Mouse (Mus musculus) hindbrain, embryonic 16.5 days (tissue): Measurements from ENCODE around the gene Qrich2. TPM values are rescaled to one million over a fixed set of nuclear protein-coding genes. Genes with fewer than 3 reads are reported as not detected.

Experiments used
- ATAC-seq: fragments of 200-750 bp; cut with Nextera tagmentation; 2 replicates; pipeline ENCODE4 v1.8.0; 2017; ENCODE audit warnings: moderate TSS enrichment, moderate library complexity
- H3K27ac ChIP-seq: fragments of 300-500 bp; sonication (generic); 2 replicates; pipeline ENCODE4 v1.5.1; 2014; ENCODE audit warnings: low read depth, mild to moderate bottlenecking, control low read depth, low read length, moderate library complexity
- H3K27me3 ChIP-seq: fragments of 300-500 bp; sonication (generic); replicated peaks from 2 replicates; pipeline ENCODE4 v1.6.1; 2014; ENCODE audit warnings: low read length; ENCODE audit not compliant: control insufficient read depth, insufficient read depth
- H3K36me3 ChIP-seq: fragments of 300-500 bp; sonication (generic); 2 replicates; pipeline ENCODE4 v1.6.1; 2014; ENCODE audit warnings: mild to moderate bottlenecking, low read length, moderate library complexity, mixed read lengths; ENCODE audit not compliant: control insufficient read depth, insufficient read depth
- H3K4me1 ChIP-seq: fragments of 300-500 bp; sonication (generic); 2 replicates; pipeline ENCODE4 v1.6.1; 2014; ENCODE audit warnings: low read depth, low read length; ENCODE audit not compliant: control insufficient read depth, insufficient read depth
- H3K4me2 ChIP-seq: fragments of 300-500 bp; sonication (generic); 2 replicates; pipeline ENCODE4 v1.6.1; 2014; ENCODE audit warnings: mild to moderate bottlenecking, low read length, control low read depth, moderate library complexity
- H3K4me3 ChIP-seq: fragments of 300-500 bp; sonication (generic); 2 replicates; pipeline ENCODE4 v1.5.1; 2014; ENCODE audit warnings: mild to moderate bottlenecking, low read length, control low read depth, moderate library complexity
- H3K9ac ChIP-seq: fragments of 300-500 bp; sonication (generic); 2 replicates; pipeline ENCODE4 v1.6.1; 2014; ENCODE audit warnings: low read depth, mild to moderate bottlenecking, control low read depth, low read length, moderate library complexity
- H3K9me3 ChIP-seq: fragments of 300-500 bp; sonication (generic); 2 replicates; pipeline ENCODE4 v1.6.1; 2014; ENCODE audit warnings: mild to moderate bottlenecking, low read length, moderate library complexity; ENCODE audit not compliant: control insufficient read depth
- WGBS: fragments of 180-500 bp; shearing (Covaris S2); extraction: QIAGEN DNeasy Blood & Tissue Kit; methylation state at CpG from one replicate; pipeline ENCODE4 v1.1.7; 2014; 5-methylcytosine and 5-hydroxymethylcytosine counted together
- polyA plus RNA-seq: library from polyadenylated mRNA; unstranded; fragments of >200 nt; fragmentation: Nextera tagmentation; extraction: Ambion mirVana; gene quantifications from 2 replicates; pipeline ENCODE4 v1.2.1, GENCODE M21; 2015

Qrich2 gene
- polyA plus RNA-seq, 1 experiment from 2014 or later, result 0.38 TPM

- Histone ChIP-seq H3K9me3 (no peaks in the 10 kb centered on the region), H3K4me3 (peak overlapping the region; percentile 84), H3K9ac (peak overlapping the region; percentile 93), H3K4me1 (peaks cover 22% of the 10 kb centered on the region), H3K27me3 (no peaks in the 10 kb centered on the region), H3K27ac (peak overlapping the region; percentile 89), H3K4me2 (peak overlapping the region; percentile 87), H3K36me3 (no peaks in the 10 kb centered on the region; the same call in 1 of the 2 replicates)
- ATAC-seq, result no peak
- WGBS, result 51% methylated on average over 12 of the region's 12 CpGs
Measured at GRCm38 (mm10) chr11:116434967-116435752, 30.9 kb downstream of the Qrich2 start.

- H3K4me3 ChIP-seq, result peak overlapping the region; percentile 84
- peak overlapping the region; percentile 89 for H3K27ac ChIP-seq
- no peaks in the 10 kb centered on the region for H3K9me3 ChIP-seq
- ATAC-seq, result peak; percentile 17; the same call in 1 of the 2 replicates
- WGBS, result 0% methylated on average over 38 of the region's 67 CpGs
- H3K4me2 ChIP-seq, result peak overlapping the region; percentile 87
- H3K36me3 ChIP-seq, result no peaks in the 10 kb centered on the region; the same call in 1 of the 2 replicates
- peak overlapping the region; percentile 93 for H3K9ac ChIP-seq
- no peaks in the 10 kb centered on the region for H3K27me3 ChIP-seq
- peaks cover 22% of the 10 kb centered on the region for H3K4me1 ChIP-seq
Measured at GRCm38 (mm10) chr11:116434287-116434966, 31.6 kb downstream of the Qrich2 start.

- no peaks in the 10 kb centered on the region; the same call in 1 of the 2 replicates for H3K36me3 ChIP-seq
- H3K4me1 ChIP-seq, result peaks cover 22% of the 10 kb centered on the region
- H3K27me3 ChIP-seq, result no peaks in the 10 kb centered on the region
- H3K4me3 ChIP-seq, result peak within 1 kb of the TSS; percentile 84
- H3K9ac ChIP-seq, result peak within 1 kb of the TSS; percentile 93
- peak within 1 kb of the TSS; percentile 89 for H3K27ac ChIP-seq
- WGBS, result 2% methylated on average over 49 of the region's 66 CpGs
- H3K9me3 ChIP-seq, result no peaks in the 10 kb centered on the region
- peak; percentile 99 for ATAC-seq
- peak within 1 kb of the TSS; percentile 87 for H3K4me2 ChIP-seq
Measured at GRCm38 (mm10) chr11:116433356-116434286, 32.4 kb downstream of the Qrich2 start, which contains the start of gene Ubald2. Gene Ubald2 (plus strand): TSS chr11:116434094.

GRCm38 (mm10) chr11:116432593-116433355 lies 33.3 kb downstream of the Qrich2 start:
- H3K4me2 ChIP-seq, result no peak overlapping the region
- H3K27ac ChIP-seq, result no peak overlapping the region
- no peak overlapping the region for H3K4me3 ChIP-seq
- 69% methylated on average over 8 of the region's 8 CpGs for WGBS
- ATAC-seq, result no peak
- H3K9ac ChIP-seq, result no peak overlapping the region
- H3K36me3 ChIP-seq, result no peaks in the 10 kb centered on the region; the same call in 1 of the 2 replicates
- H3K27me3 ChIP-seq, result no peaks in the 10 kb centered on the region
- H3K4me1 ChIP-seq, result peaks cover 22% of the 10 kb centered on the region
- H3K9me3 ChIP-seq, result no peaks in the 10 kb centered on the region

- Histone ChIP-seq H3K4me3 (no peak overlapping the region), H3K4me1 (peaks cover 21% of the 10 kb centered on the region), H3K27me3 (no peaks in the 10 kb centered on the region), H3K9ac (no peak overlapping the region), H3K36me3 (no peaks in the 10 kb centered on the region; the same call in 1 of the 2 replicates), H3K27ac (no peak overlapping the region), H3K4me2 (no peak overlapping the region), H3K9me3 (no peaks in the 10 kb centered on the region)
- WGBS, result 58% methylated on average over 6 of the region's 6 CpGs
- no peak for ATAC-seq
Measured at GRCm38 (mm10) chr11:116432127-116432526, 33.9 kb downstream of the Qrich2 start.

GRCm38 (mm10) chr11:116431428-116432077 lies 34.5 kb downstream of the Qrich2 start:
- Histone ChIP-seq H3K4me1 (peaks cover 16% of the 10 kb centered on the region), H3K4me3 (no peak overlapping the region), H3K9ac (no peak overlapping the region), H3K27me3 (no peaks in the 10 kb centered on the region), H3K9me3 (no peaks in the 10 kb centered on the region), H3K27ac (no peak overlapping the region), H3K36me3 (no peaks in the 10 kb centered on the region), H3K4me2 (no peak overlapping the region)
- WGBS, result 55% methylated on average over 11 of the region's 11 CpGs
- no peak for ATAC-seq

GRCm38 (mm10) chr11:116430723-116431427 lies 35.2 kb downstream of the Qrich2 start:
- no peak overlapping the region for H3K27ac ChIP-seq

More at GRCm38 (mm10) chr11:116430723-116431427, 35.2 kb downstream of the Qrich2 start:
- H3K4me1 ChIP-seq, result peaks cover 10% of the 10 kb centered on the region
- H3K4me3 ChIP-seq, result no peak overlapping the region
- no peak overlapping the region for H3K4me2 ChIP-seq
- no peak overlapping the region for H3K9ac ChIP-seq
- WGBS, result 47% methylated on average over 22 of the region's 22 CpGs
- ATAC-seq, result no peak
- no peaks in the 10 kb centered on the region for H3K36me3 ChIP-seq
- H3K27me3 ChIP-seq, result no peaks in the 10 kb centered on the region
- H3K9me3 ChIP-seq, result no peaks in the 10 kb centered on the region
